Mouse (Mus musculus) adipocyte (in vitro differentiated cells): ENCODE measurements around the gene Lypd6.

Source experiments
- DNase-seq: peaks from one replicate; pipeline ENCODE4 v3.0.0-alpha.2; 2016; ENCODE audit warnings: low spot score

Gene Lypd6

DNA sequence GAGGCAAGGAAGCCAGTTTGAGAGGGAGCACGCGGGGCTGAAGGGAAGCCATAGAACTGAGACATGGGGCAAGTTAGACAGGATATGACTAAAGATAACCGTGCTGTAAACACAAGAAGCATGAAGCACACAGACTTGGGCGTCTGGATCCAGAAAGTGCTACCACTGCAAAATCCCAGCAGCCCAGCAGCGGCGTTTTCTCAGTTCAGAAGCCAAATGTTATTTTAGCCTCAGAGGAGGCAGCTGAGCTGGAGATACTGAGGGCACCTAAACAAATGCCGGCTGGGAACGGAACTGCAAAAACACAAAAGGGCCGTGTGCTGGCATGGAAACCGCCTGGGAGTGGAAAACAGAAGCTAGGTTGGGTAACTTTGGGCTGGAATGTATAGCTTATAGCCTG is 43.9 kb downstream of the Lypd6 start:
- no peak for DNase-seq

DNA sequence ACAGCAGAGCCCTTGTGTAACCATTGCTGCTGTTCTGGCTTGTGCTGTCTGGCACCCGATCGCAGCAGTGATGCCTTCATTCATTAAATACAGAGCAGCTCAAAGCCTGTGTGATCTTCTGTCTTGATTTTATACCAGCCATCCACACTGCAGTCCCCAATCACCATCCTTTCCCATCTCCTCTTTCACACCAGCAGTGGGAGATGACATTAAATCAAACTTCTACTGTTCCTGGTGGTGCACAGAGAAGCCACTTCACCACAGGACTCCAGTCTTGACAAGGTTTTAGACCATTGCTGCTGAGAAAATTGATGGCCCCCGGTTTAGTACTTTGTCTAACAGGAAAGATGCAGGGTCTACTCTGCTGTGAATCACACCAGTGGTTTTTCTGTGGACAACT is 44.9 kb downstream of the Lypd6 start:
- no peak for DNase-seq

DNA sequence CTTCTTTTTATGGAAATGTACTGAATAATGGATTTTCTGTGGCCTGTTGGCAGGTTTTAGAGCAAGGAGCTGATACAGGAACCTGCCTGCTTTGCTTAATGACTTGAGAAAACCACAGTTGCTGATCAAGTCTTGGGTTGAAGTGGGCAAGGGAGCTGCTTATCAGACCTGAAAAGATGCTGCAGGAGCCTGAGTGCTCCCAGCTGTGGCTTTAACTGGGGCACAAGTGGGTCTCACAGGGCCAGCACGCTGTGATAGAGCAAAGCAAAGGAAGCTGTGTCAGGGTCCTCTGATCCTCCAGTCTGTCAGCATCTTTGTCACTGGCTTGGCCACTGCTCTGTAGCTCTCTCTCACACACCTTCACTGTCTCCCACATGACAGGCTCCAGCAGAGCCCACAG is 45.4 kb downstream of the Lypd6 start:
- no peak for DNase-seq

DNA sequence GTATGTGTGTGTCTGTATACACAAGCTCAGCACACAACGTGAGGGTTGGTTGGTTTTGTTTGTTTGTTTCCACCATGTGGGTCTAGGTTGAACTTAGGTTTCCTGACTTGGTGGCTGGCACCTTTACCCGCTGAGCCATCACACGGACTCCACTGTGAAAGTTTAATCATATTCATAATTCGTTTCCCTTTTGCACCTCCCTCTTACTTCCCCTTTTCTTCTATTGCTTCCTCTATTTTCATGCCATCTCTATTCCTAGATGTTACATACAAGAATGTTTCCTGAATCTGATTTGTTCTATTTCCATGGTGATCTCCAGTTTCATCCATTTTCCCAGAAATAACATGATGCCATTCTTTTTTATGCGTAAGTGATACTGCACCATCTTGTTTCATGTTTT is 46.2 kb downstream of the Lypd6 start:
- DNase-seq, result no peak

DNA sequence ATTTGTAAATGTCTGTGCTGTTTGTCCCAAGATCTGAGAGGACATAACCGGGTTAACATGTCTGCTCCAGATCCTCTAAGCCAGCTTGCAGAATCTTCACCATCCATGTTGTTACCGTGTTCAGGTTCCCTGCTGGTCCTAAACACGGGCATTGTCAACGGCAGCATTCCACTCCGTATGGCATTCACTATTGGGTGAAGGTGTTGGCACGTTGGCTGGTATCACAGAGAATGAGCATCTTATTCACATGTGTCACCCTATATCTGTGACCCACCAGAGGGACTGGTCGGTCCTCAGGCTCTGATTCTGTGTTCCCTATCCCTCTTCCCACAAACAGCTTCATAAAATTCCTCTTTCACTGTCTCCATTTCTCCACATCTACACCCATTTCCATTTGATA is 52.9 kb downstream of the Lypd6 start:
- DNase-seq, result no peak

DNA sequence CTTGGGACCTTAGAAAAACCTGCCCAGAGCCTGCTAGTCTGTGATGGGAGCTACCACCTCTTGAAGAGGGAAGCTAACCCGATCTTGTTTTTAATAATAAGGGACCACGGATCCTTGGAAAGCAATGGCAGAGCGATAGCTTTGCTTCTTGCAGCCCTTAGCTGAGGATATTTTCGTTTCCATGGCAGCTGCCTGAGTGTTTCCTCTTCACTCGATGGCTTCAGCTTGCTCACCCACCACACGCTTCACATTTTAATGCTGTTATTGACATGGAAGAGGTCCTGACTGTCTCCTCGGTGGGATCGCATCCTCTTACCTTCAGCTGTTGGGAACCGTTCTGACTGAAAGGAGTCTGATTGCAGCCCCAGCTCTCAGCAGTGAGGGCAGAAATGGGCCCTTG is 54.6 kb downstream of the Lypd6 start:
- DNase-seq, result no peak

DNA sequence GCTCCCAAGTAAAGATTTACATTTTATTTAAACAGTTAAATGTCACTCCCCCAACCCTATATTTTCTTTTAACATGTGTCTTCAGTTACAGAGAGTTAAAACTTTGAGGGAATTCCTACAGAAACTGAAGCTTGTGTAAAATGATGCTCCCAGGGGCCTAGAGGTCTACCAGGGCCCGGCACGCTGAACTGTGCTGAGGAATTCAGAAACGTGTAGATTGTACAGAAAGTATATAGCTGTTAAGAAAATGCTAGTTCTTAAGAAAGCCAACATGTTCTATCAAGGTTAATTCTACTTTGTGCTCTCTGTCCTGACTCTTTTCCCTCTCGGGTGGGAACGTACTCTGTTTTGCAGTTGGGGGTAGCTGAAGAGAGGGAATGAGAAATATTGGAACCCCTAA is 57.1 kb downstream of the Lypd6 start:
- DNase-seq, result no peak

DNA sequence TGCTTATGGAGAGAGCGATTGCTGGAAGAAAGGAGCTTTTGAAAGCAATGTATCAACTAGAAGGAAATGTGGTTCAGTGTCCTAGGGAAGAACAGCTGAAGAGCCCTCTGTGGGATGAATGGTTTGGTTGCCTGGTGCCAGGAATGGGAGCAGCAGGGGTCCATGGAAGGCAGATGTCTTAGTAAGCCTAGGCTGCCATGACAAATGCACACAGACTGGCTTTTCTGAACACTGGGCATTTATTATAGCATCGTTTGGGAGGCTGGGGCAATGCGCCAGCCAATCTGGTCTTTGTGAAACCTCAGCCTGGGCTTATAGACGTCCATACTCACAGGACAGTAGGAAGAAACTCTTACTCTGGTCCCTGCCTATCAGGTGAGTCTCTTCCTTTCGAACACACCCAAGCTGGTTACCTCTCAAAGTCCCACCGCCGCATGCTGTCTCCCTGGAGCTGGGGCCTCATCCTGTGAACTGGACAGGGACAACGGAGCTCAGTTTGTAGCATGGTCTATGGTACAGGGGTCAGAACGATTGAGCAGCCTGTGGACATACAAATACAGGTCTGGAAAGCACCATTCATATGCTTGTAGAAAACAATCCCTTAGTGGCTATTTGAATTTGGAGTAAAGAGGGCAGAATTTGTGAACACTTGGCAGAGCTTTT is 61.4 kb downstream of the Lypd6 start:
- DNase-seq, result no peak

DNA sequence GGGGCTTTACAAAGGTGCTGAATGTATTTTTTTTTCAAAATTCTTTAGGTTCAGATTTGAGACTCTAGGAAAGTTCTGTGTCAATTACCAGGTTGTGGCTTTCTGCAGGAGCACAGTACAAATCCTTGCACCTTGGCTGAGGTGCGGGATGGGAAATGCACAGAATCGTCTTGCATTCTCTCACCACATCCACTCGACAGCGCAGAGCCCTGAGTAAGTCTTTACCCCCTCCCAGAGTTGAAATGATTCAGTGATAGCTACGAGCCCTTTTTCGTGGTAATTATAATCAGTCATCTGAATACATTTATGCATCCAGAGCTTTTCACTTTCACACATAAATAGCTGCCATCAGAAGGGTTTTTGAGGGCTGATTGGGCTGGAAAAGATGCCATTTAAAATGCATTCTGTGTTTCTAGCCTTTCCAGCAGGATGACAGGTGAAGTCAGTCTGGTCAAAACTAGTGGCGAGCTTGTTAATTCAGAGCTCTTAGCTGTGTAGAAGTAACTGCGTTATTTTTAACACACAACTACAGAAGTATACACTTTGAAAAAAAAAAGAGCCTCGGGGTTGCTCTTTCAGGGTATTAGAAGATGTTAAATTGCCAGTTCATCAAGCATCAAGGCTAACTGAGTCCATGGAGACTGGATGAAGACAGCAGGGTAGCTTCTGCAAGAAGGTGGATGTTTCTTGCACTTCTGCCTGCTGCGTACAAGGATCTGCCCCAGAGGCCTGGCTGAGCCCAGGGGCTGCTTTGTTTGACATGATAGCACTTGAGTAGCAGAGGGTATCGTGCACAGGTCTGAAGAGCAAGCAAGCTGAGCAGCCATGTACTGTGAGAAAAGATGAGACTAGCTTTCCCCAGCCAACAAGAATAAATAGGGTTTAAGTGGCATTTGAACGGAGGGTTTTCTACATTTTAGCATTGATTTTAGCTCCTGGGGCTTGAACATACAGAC is 62.4 kb downstream of the Lypd6 start:
- DNase-seq, result no peak

DNA sequence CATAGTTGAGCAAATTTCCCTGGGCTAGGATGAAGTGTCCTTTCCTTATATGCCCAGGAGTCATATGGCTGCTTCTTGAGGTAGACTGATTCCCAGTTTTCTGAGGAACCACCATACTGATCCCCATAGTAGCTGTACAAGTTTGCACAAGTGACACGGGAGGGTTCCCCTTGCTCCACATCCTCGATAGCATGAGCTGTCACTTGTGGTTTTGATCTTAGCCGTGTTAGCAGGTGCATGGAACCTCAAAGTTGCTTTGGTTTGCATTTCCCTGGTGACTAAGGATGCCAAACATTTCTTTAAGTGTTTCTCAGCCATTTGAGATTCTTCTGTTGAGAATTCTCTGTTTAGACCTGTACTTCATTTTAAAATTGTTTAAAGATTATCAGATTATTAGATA is 64.4 kb downstream of the Lypd6 start:
- no peak for DNase-seq

DNA sequence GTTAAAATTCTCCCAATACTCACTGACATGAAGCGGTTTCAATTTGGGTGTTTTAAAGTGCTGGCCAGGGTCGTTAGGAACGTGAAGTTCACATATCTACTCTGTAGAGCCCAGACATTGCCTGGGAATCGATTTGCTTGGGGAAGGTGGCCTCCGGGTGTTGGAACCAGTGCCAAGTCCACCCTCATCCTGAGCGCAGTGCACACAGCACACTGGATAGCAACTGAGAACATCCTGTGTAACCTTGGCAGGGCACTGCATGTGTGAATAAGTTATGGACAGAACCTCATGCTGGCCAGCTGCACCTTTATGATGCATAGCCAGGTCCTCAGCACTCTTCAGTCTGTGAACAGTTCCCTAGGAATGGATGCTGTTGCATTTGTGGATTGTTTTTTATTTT is 77.4 kb downstream of the Lypd6 start:
- no peak for DNase-seq

DNA sequence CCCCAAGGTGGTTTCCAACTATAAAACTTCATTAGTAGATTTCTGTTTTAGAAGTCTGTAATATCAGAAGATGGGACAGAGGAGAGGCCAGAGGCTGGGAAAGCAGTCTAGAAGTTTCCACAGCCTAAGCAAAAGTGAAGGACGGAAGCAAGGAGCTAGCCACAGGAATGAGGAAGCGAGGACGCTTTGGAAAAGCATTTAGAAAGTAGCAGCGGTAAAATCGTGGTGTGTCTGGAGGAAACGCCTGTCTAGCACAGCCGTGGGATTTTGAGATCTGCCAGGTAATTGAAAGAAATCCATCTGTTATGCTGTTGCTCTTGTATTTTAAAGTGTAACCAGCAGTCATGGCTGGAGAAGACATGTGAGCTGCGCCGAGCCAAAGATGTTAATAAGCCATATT is 81.1 kb downstream of the Lypd6 start:
- no peak for DNase-seq

DNA sequence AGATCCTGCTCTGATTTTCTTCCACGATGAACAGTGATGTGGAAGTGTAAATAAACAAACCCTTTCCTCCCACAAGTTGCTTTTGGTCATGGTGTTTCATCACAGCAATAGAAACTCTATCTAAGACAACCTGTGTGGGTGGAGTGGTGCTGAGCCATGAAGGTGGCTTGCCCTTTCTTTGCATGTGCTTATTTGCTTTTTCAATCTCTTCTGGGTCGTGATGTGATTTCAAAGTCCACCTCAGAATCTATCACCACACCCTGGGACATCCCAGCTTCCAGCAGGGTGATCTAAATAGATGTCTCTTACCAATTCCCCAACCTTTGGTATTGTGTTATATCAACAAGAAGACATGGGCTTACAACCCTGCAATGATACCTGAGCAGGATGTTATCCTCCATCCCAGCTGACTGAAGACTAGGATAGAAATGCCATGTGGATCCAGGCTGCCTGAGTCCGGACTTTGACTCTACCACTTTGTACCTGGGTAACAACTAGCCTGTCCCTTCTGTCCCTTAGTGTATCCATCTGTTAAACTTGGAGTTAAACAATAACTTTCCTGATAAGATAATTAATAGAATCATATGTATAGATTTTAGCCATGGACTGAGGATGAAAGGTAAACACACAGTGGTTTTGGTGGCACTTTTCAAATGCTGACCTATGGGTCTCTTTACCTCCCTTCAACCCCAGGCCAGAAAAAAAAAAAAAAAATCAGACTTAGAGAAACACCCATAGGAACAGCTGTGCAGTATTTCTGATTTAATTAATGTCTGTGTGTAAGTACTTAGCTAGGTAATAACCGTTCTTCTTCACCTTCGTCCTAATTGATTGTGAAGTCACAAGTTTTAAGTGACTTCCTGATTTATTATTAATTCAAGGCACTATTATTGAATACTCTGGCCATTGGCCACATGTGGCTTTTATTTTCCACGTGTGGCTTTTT is 83.3 kb downstream of the Lypd6 start:
- DNase-seq, result no peak

DNA sequence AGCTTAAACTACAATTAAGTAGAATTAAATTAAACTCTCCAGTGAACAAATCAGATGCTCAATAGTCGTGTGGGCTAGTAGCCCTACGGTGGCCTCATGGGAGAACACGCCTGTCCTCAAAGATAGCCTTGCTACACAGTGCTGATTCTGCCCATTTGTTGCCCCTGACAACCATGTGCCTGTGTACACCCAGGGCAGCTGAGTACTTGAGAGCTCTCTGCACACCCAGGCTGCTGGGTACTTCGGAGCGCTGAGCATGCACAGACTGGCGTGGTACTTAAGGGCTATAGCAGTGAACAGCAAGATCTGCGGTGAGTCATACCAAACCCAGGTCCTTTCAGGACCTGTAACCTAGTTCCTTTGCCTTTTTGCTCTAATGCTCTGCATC is 84.0 kb downstream of the Lypd6 start:
- no peak for DNase-seq

DNA sequence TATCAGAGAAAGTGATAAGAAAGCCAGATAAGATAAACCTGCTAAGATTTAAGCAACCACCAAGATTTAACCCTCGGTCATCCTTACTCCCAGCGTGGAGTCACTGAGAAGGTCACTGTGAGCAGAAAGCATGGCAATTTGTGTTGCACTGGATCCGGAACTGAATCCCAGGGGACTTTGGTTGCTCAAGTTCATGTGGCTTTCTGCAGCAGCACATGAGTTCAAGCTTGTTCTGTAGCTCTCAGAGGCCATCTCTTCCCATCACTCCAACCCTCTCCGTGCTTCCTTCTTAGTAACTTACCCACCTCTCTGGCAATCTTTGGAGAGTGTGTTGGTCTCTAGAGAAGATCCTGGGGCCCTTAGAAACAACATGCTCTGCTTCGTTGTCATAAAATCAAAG is 84.6 kb downstream of the Lypd6 start:
- peak; percentile 75 for DNase-seq

DNA sequence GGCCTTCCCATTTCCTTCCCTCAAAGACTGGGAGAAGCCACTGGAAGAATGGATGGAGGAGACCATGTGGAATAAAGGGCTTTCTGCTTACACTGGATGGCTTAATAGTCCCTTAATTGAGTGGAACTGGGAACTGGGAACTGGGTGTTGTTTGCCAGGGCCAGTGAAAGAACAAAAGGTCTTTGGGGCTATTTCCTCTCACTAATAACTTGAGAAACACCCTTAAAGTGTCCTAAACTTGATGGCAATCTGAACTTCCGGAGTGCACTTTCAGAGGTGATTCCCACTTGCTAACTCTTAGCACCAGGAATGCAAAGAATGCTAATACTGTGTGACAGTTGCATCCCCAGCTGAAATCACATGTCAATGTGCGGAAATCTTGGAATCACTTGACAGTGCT is 85.2 kb downstream of the Lypd6 start:
- peak; percentile 26 for DNase-seq

DNA sequence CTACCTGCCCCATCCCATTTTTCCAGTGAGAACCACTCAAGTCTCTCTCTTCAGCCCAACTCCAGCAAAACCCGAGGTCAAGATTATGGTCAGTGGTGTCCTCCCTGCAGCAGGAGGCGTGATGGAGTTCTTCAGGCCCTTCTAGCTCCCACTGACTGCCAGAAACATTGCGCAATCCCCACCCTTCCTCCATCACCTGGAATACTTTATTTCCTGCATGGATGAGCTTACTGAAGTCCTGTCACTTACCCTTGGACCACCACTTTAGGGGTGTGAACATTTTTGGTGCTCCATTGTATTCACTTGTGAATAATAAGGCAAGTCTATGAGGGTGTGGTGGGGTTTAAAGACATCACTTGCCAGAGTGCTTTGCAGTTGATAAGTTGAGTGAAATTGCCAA is 85.7 kb downstream of the Lypd6 start:
- no peak for DNase-seq

DNA sequence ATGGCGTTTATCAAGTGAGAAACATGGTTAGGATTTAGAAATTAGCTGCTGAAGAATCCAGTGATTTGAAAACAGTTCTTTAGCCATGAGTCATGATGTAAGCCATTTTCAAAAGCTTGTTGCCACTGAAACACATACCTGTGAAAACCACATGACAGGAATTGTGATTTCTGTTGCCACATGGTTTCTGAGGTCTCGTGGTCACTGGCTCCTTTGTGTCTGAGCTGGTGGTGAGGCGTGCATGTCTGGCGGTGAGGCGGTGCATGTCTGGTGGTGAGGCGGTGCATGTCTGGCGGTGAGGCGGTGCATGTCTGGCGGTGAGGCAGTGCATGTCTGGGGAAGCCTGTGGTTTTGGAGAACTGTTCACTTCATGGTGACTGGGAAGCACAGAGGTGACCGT is 89.8 kb downstream of the Lypd6 start:
- no peak for DNase-seq

DNA sequence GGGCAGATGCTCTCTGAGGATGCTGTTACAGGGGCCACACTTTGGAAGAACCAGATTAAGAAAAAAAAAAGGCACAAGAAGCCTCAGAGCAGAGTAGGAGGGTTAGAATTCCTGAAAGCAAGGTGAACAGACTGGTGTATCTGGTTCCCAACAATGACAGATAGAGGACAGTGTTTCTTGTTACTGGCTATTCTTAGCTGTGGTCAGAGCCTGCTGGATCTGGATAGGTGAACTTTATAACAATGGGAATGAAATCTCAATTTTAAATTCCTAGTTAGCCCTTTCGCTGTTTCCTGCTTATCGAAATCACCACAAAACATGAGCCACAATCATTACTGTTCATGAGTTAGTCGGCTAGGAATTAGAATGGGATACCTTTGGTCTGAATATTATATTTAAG is 93.8 kb downstream of the Lypd6 start:
- DNase-seq, result peak; percentile 19

DNA sequence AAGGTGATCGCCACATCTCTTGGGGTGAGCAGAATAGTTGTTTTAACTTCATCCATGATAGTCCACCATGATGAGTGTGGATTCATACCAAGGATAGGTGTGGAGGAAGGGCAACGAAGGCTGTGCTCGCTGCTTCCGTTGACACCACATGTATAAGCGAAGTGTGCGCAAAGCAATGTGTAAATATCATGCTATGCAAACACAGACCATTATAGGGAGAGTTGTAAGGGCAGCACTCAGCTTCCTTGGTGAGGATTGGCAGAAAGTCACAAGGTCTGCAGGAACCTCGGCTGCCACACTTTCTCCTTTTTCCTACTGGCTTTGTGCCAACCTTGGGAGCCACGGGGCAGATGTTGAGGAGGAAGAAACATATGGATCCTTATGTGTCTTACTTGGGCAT is 97.4 kb downstream of the Lypd6 start:
- no peak for DNase-seq

DNA sequence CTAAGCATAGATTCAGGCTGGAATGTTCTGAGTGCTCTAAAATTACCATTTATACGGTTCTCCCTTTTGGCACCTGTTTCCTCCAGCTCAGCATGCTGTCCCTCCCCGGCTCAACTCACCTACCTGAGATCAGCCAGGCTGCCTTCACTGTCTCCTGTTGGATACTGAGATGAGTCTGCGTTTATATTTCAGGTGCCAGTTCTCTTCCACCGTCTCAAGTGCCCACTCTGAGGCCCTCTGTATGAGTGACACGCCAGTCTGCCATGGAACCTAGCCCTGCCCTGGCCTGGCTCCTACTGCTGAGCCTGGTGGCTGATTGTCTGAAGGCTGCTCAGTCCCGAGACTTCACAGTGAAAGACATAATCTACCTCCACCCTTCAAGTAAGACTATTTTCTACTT is 99.0 kb downstream of the Lypd6 start:
- DNase-seq, result no peak

DNA sequence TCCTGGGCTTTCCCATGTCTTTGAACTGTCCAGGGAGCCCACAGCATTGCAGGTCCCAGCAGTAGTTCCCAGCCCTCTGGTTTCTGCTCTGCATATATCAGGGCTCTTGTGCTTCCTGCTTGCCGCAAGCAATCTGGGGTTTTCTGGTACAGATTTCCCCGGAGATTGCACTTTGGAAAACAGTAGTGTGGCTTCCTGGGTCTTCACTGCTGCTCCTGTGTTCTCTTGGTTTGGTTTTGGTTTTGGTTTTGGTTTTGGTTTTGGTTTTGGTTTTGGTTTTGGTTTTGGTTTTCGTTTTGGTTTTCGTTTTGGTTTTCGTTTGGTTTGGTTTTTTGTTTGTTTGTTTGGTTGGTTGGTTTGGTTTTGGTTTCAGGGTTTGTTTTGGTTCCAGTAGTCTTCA is 99.9 kb downstream of the Lypd6 start:
- no peak for DNase-seq
